Mouse (Mus musculus): ENCODE results near the gene Cdc37.
"Not testable (repeated sequence)": the region's sequence is repeated elsewhere in the genome, so short reads cannot be mapped to it uniquely, and the experiment has no call there.

The Cdc37 gene

DNA sequence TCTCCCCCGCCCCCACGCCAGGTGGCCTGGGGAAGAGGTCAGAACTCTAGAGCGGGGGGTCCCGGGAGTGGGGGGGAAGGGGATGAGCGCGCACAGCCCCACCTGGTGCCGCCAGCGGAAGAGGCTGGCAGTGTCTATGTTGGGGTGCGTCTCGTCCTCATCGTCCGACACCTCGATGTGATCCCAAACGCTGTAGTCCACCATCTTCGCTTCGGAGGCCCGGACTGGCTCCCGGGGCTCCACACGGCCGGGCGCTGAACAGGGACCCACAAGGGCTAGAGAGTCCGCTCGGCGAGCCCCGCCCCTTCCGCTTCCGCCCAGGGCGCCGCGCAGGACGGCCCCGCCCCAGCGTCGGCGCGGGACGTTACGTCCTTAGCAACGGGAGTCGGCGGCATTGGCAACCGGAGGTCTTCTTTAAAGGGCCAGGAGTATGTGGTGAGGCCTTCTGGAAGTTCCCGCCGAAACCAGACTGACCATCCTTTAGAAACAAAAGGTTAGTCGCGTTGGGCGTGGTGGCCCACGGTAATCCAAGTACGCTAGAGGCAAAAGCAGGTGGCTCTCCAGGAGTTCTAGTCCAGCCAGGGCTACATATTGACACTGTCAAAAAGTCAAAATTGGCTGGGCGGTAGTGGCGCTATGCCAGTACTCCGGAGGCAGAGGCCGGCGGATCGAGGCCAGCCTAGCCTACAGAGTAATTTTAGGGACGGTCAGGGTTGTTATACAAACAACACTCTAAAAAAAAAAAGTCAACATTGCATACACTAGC lies at the start of gene Cdc37:
Cdc37 (minus strand) TSS at position 329 of the 766 bp plus-strand sequence.
- DNase-seq (ENCODE audit: low spot score): peak; percentile 94

DNA sequence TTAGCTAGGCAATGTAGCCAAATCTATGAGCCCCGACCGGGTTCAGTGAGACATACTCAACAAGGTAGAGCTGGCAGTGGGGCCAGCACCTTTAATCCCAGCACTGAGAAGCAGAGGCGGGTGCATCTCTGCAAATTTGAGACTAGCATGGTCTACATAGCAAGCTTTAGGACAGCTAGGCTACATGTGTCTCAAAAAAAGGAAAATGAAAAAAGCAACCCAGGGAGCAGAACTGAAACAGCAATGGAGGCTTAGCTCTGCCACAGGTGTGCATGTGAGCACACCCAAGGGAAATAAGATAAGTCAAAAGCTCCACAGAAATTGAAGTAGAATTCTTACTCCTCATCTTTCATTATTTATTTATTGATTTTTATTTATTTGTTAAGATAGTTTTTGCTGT lies 49.2 kb upstream of the Cdc37 start:
- DNase-seq (ENCODE audit: low spot score): no peak

DNA sequence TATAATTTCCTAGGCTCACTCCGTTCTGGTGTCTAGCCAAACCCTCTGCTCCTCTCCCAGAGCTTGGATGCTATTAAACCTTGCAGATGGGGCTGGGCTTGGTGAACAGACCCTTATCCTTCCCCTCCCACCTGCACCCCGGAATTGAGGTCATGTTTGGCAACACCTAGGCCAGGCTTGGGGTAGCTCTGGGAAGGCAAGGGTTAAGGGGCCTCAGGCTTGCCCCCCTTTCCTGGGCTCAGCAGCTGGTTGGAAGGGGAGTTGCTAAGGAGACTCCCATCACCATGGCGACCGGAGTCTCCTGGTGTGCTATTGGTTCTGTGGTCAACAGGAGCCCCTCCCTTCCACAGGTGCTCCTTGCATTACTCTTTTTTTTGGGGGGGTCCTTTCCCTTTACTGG lies 48.2 kb upstream of the Cdc37 start:
- no peak for DNase-seq (ENCODE audit: low spot score)

DNA sequence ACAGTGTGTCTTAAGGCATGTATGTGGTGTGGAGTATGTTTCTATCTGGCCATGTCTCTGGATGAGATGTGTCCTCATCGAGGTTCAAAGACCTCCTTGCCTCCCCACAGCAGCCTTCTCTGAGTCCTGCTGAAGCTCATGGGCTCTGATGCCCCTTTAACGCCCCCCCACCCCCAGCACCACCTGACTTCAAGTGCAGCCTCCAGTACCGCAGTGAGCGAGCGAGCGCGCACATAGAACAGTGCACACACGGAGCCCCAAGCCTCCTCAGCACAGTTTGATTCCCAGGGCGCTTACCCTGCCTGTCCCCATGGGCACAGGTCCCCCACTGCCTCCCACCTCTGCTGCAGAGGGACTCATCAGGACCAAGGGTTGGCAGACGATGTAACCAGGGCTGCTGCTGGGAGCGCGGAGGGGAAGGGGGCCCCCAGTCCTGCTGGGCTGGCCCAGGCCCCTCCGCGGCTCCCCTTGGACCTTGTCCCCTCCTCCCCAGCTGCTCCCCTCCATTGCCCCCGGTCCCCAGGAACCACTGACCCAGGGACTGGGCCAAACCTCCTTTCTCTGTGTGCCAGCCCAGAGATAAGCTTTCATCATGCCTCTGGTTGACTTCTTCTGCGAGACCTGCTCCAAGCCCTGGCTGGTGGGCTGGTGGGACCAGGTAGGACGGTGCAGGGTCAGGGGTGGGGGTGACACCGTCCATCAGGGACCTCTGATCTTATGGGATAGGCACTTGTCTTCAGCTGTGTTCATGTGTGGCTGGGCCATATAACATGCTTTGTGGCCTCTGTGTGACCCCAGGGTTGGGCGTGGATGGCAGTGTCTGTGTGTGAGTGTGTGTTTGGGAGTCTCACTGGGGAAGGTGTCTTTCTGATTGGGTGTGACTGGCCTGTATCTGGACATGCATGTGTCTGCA lies 47.0 kb upstream of the Cdc37 start:
- no peak for DNase-seq (ENCODE audit: low spot score)

DNA sequence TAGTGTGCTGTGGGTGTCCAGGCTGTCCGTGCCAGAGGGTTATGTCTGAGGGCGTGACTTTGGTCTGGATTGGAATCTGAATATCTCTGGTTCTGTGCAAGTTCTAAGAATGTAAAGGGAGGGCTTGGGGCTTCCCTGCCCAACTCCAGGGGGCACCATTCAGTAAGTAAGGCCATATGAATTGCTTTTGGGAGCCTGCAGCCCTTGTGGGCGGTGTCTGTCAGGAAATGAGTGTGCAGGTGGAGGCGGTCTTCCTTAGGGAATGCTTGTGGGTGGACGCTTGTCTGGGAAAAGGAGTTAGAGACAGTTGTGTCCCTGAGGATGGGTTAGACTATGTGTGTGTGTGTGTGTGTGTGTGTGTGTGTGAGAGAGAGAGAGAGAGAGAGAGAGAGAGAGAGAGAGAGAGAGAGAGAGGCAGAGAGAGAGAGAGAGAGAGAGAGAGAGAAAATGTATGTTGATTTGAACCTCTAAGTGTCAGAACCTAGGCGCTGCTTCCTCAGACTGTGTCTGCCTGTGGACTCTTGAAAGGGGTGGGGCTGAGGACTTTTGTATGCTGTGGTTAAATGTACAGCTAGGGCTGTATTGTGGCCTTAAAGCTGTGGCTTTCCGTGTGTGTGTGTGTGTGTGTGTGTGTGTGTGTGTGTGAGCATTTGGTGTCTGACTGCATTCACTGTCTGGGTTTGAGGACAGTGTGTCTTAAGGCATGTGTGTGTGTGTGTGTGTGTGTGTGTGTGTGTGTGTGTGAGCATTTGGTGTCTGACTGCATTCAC lies 46.1 kb upstream of the Cdc37 start:
- not testable (repeated sequence) for DNase-seq (ENCODE audit: low spot score)

DNA sequence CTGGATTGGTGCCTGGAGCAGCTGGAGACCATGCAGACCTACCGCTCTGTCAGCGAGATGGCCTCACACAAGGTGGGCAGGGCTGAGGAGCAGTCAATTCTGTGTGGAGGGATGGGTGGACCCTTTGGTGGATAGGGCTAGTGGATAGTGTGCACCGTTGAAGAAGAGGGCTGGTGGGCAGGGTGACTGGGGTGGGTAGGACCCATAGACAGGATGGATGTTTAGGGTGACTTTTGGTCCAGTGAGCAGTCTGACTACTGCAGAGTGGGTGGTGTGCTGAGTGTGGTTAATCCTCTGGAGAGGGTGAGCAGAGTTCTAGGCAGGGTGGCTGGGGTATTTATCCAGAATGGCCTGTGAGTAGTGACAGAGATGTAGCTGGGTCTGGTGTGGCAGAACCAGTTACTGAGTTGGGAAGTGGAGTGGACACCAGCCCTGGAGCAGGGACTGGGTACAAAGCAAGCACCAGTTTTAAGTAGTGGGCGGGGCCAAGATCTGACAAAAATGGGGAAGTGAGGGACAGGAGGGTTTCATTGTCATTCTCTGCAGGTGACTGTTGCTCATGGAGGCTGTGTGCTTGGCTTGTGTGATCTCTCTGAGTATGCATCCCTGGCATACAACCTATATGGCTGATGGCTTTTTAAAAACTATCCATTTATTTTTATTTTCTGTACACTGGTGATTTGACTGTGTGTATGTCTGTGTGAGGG lies 45.2 kb upstream of the Cdc37 start:
- DNase-seq (ENCODE audit: low spot score): no peak

DNA sequence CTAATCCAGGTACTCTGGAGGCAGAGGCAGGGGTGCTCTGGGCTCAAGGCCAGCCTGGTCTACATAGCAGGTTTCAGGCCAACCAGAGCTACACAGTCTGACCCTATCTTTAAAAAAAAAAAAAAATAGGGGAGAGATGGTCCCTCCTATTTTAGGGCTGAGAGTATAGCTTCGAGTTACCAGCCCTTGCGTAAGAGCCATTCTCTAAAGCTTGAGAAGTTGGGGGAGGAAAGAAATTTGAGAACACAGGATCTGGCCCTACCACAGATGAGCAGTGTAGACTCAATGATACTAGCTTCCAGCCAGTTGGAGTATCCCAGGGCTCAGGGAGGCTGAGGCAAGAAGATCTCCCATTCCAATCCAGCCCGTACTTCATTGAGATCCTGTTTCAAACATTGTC lies 44.0 kb upstream of the Cdc37 start:
- no peak for DNase-seq (ENCODE audit: low spot score)

DNA sequence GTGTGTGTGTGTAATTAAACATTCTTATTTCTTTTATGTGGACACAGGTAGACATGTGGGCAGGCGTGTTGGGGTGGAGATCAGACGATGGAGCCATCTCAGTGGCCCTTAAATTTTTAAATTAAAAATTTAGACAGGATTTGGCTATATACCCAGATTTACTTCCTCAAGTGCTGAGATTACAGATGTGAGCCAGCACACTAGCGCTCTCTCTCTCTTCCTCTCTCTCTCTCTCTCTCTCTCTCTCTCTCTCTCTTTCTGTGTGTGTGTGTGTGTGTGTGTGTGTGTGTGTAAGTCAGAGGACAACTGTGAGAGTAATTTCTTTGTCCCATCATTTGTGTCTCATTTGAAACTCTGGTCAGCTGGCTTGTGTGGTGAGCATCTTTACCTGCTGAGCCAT lies 40.9 kb upstream of the Cdc37 start:
- no peak for DNase-seq (ENCODE audit: low spot score)

DNA sequence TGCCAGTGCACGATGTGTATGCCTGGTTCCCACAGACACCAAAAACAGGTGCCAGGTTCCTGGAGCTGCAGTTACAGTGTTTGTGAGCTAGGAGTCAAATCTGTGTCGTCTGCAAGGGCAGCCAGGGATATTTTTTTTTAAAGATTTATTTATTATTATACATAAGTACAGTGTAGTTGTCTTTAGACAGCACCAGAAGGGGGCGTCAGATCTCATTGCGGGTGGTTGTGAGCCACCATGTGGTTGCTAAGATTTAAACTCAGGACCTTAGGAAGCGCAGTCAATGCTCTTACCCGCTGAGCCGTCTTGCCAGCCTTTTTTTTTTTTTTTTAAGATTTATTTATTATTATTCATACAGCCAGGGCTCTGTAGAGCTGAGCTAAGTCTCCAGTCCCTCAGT lies 40.1 kb upstream of the Cdc37 start:
- no peak for DNase-seq (ENCODE audit: low spot score)

DNA sequence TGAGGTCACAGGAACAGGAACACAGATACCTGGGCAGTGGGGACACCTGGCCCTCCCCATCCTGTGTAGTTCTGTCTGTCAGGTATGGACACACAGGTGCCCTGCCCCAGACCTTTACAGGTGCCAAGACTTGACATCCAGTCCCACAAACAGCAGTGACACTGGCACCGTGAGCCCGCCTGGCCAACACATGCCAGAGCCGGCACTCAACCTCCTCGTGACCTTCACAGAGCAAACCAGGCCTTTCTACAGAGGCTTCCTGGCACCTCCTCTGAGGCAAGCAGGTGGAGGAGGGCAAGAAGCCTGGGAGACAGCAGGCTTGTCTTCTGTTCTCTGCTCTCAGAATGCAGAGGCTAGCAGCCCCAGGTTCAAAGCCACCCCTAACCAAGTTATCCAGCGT lies 35.7 kb upstream of the Cdc37 start:
- DNase-seq (ENCODE audit: low spot score): no peak

DNA sequence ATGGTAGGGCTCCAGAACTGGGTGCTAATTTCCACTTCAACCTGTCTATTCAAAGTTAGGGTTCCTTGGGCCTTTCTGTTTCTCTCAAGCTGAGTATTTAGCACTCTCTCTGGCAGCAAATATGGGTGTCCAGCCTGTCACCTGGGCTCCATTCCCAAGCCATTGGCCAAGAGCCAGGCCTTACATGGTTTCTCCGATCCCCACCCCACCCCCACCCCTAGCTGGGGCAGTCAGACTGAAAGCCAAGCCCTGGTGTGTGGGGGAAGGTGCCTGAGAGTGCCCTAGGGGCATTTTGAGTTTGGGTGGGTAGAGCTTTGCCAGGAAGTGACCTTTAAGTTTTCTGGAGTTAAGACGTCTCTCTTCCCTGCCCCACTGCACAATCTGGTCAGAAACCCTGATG lies 35.0 kb upstream of the Cdc37 start:
- peak; percentile 43 for DNase-seq (ENCODE audit: low spot score)

DNA sequence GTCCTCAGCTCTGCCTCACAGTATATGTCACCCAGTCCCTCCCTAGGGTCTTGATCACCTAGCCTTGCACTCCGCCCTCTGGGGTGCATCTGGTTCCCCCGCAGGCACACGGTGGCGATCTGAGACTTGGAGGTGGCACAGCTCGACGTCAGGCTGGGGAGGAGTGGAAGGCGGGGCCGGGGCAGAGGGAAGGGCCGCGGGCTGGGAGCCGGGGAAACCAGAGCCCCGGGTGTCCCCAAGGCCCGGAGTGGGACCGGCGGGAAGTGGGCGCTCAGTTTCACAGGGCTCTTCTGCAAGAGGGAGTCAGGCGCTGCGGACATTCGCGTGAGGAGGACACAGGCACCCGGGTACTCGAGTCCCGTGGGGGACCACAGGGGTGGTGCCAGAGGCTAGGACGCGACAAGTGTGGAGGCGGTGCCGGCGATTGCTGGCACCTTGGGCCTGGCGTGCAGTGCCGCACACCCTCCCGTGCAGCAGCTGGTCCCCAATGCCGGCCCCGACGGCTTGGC lies 34.2 kb upstream of the Cdc37 start:
- DNase-seq (ENCODE audit: low spot score): peak; percentile 65

DNA sequence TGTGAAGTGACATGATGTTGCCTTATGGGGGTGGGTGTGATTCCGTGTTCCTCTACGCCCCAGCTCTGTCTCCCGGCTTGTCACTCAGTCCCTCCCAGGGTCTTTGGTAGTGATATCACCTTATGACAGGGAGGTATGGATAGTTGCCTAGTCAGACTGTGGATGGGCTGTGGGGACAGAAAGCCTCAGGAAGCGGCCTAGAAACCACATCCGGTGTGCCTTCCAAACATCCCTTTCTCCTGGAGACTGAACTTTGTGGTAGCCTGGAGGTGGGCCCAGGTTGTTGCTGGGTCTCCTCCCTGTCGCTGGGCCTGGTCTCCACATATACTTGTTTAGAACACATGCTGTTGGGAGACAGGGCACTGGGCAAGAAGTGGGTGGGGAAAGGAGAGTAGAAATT lies 33.6 kb upstream of the Cdc37 start:
- no peak for DNase-seq (ENCODE audit: low spot score)

DNA sequence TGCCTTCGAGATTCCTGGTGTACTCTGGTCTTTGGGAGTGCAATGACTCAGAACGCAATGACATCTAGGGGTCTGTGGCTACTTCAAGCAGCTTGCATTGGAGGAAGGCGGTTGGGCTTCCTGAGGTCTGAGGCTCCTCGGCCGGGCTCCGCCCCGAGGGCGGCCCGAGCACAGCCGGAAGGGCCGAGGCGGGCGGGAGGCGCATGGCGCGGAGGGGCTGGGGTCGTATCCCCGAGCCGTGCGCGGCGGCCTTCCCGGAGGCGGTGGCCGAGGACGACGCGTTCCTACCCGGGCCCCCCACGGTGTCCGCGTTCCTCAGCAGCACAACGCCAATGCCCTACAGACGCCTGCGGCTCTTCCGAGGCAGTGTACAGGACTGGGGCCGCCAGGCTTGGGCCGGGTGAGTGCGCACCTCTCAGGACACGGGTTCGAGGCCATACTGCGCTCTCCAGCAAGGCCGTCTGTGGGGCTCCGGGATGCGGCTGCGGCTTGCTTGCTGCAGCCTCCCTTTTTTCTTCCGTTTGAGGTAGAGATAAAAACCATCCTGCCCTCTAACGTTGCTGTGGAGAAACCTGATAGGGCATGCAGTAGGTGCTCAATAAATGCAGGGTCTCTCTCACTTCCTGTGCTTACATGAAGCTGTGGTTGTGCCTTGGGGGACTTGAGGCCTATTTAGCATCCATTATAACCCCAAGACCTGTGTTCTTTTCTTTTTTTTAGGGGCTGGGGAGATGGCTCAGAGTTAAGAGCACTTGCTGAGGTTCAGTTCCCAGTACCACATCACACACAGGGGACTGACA lies 31.8 kb upstream of the Cdc37 start:
- peak; percentile 43 for DNase-seq (ENCODE audit: low spot score)

DNA sequence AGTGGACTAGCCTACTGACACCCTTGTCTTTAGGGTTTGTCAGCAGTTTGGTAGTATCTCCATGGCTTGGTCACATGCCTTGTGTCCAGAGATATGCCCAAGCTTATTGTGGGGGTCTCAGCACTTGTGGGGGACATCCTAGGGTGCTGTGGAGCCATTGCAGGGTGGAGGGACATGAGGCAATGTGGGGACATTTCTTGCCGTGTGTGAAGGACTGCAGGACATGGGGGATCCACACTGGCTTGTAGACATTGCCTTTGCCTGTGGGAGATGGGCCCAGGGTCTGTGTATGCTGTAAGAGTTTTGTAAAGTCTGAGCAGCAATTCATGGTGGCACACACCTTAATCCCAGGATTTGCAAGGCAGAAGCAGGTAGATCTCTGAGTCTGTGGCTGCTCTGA lies 31.1 kb upstream of the Cdc37 start:
- DNase-seq (ENCODE audit: low spot score): no peak

DNA sequence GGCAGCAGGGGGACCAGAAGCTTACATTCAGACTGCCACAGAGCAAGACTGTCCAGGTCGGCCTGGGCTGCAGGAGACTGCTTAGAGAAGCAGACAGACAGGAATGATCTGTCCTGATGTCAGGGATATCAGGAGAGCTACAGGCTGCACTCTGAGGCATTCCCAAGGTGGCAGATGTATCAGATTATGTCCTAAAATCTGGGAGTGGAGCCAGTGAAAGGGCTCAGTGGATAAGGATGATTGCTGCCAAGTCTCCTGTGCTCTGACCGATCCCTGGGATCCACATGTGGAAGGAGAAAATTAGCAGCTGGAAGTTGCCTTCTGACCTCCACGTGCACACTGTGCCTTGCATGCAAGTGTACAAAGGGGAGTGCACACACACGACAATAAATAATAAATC lies 30.6 kb upstream of the Cdc37 start:
- DNase-seq (ENCODE audit: low spot score): no peak

DNA sequence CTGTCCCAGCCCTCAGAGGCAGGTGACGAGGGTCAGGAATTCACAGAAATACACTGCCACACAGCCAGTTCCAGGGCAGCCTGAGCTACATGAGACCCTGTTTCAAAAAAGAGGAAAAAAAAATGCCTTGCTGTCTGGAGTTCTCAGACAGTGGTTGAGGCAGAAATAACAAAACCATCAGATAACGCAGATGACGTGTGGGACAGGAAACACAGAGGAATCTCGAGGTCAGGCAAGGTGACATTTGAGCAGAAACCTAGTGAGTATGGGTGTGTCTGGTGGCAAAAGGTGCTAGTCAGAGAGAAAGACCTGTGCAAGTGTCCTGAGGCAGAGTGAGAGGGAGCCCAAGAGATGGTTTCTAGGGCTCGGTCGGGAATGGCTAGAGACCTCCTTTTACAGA lies 22.6 kb upstream of the Cdc37 start:
- DNase-seq (ENCODE audit: low spot score): no peak

DNA sequence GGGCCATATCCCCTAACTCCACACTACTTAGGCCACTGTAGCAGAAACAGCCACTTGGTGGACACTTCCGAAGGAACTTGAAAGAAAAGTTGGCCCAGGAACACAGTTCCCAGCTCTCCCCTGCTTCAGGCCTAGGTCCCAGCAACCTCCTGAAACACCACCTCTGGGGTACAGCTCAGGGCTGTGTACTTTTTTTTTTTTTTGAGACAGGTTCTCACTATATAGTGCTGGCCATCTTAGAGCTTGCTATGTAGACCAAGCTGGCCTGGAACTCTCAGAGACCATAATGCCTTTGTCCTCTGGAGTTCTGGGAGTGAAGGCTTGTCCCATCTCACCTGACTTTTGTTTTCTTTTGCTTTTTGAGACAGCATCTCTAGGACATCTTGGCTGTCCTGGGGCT lies 19.4 kb upstream of the Cdc37 start:
- DNase-seq (ENCODE audit: low spot score): no peak

DNA sequence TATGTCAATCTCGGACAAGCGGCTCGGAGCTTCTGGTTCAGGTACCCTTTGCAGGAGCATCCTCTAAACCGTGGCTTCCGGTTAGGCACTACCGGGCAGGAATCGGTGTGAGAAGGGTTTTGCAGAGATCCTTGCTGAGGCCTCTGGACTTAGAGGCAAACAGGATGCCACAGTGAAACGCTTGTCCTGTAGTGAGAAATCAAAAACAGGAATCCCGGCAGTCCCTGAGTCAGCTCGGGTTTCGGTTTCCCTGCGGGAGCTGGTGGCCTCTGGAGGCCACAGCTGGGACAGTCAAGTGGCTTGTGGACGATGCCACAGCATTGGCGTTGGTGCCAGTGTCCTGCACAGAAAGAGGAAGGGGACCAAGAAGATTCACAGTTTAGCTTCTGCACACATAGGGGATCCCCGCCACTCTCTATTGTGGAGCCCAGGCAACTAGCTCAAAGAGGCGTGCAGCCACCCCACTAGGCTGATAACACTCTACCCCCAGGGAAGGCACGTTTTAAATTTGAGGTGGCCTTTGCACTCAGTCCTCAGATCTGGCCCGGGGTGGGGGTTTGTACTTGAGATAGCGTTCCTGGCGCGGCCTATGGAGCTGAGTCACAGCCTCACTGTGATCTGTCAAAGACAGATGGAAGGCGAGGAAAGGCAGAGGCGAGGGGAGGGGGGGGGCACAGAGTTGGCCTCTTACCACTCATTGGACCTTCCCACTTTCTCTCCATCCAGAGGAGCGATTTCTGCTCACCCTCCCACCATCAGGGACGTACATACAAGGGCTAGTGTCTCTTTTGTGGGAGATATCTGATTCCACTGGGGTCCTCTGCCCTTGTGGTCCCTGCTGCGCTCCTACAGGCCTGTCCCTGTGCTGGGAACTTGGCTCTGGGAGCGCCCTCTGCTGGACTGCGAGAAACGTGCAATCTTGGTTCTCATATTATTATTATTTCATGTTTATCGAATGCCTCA lies 18.7 kb upstream of the Cdc37 start:
- peak; percentile 75 for DNase-seq (ENCODE audit: low spot score)
